Mouse (Mus musculus) kidney, postnatal 0 days (tissue): ENCODE data around the gene Slc17a7. TPM values are rescaled to one million over a fixed set of nuclear protein-coding genes. Genes with fewer than 3 reads are reported as not detected.

Experiments
- ATAC-seq: fragments of 200-750 bp; cut with Nextera tagmentation; replicated peaks from 2 replicates; pipeline ENCODE4 v1.8.0; 2017; ENCODE audit warnings: low read depth, moderate number of reproducible peaks, moderate TSS enrichment, moderate library complexity; ENCODE audit not compliant: low FRiP score
- DNase-seq: peaks from one replicate; pipeline ENCODE4 v3.0.0-alpha.2; 2016; ENCODE audit warnings: low spot score
- H3K27ac ChIP-seq: fragments of 300-500 bp; sonication (generic); 2 replicates; pipeline ENCODE4 v1.5.1; 2014; ENCODE audit warnings: mild to moderate bottlenecking
- H3K27me3 ChIP-seq: fragments of 300-500 bp; sonication (generic); 2 replicates; pipeline ENCODE4 v1.6.1; 2014; ENCODE audit warnings: low read length, mixed read lengths; ENCODE audit not compliant: insufficient read depth
- H3K36me3 ChIP-seq: fragments of 300-500 bp; sonication (generic); 2 replicates; pipeline ENCODE4 v1.6.1; 2014; ENCODE audit warnings: low read length, mixed read lengths; ENCODE audit not compliant: insufficient read depth
- H3K4me1 ChIP-seq: fragments of 300-500 bp; sonication (generic); replicated peaks from 2 replicates; pipeline ENCODE4 v1.6.1; 2014; ENCODE audit warnings: antibody characterized with exemption, low read length, mixed read lengths; ENCODE audit not compliant: insufficient read depth
- H3K4me2 ChIP-seq: fragments of 300-500 bp; sonication (generic); 2 replicates; pipeline ENCODE4 v1.6.1; 2014; ENCODE audit warnings: mild to moderate bottlenecking, low read length, moderate library complexity, mixed read lengths
- H3K4me3 ChIP-seq: fragments of 300-500 bp; sonication (generic); replicated peaks from 2 replicates; pipeline ENCODE4 v1.5.1; 2014; ENCODE audit warnings: low read depth, low read length
- H3K9ac ChIP-seq: fragments of 300-500 bp; sonication (generic); 2 replicates; pipeline ENCODE4 v1.6.1; 2014; ENCODE audit warnings: low read depth, low read length
- H3K9me3 ChIP-seq: fragments of 300-500 bp; sonication (generic); replicated peaks from 2 replicates; pipeline ENCODE4 v1.6.1; 2016; ENCODE audit warnings: low read length, inconsistent platforms, mixed read lengths
- CTCF ChIP-seq: IDR thresholded peaks from 2 replicates; pipeline ENCODE4 v1.5.1; 2016; ENCODE audit warnings: antibody characterized with exemption, low read depth, mild to moderate bottlenecking, moderate library complexity
- WGBS: fragments of 180-500 bp; shearing (Covaris S2); extraction: QIAGEN DNeasy Blood & Tissue Kit; methylation state at CpG from one replicate; pipeline ENCODE4 v1.1.7; 2014; 5-methylcytosine and 5-hydroxymethylcytosine counted together
- polyA plus RNA-seq: library from polyadenylated mRNA; unstranded; fragments of >200 nt; fragmentation: Nextera tagmentation; extraction: Ambion mirVana; gene quantifications from 2 replicates; pipeline ENCODE4 v1.2.1, GENCODE M21; 2015

The Slc17a7 gene
- polyA plus RNA-seq, 1 experiment from 2014 or later = 0.17 TPM

DNA sequence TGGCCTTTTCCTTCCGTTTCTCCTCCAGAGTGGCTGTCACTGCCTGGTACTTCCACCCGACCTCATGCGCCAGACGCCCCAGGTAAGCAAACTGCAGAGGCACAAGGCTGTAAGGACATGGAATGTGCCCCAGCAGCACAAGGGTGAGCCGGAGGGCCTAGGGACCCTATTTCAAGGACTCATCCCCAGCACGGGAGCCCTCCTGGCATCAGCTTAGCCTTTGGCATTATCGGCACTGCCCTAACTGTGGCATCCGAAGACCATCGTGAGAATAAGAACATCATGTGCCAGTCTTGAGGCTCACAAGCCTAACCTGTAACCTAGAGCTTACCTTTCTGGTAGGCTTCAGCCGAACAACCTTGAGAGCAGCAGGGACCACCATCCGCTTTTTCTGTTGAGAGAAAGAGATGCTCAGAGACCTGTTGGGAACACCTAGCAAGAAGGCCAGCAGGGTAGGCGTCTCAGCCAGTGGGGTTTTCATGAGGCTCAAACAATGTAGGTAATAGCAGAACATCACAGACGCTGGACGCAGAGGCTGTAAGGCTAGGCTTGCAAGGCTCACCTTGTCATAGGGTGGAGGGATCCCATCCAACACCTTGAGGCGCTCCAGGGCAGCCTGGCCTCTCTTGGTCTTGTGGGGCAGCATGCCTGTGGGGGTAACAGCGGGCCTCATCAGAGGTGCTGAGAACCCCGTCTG is 37.5 kb upstream of the Slc17a7 start:
- Histone ChIP-seq H3K4me1 (peaks cover 40% of the 10 kb centered on the region; the same call in 1 of the 2 replicates), H3K27ac (peak overlapping the region; percentile 87; the same call in 1 of the 2 replicates), H3K4me2 (peak overlapping the region; percentile 82), H3K9me3 (no peaks in the 10 kb centered on the region), H3K36me3 (peaks cover 39% of the 10 kb centered on the region), H3K27me3 (no peaks in the 10 kb centered on the region), H3K4me3 (peak overlapping the region; percentile 85; the same call in 1 of the 2 replicates), H3K9ac (peak overlapping the region; percentile 96; the same call in 1 of the 2 replicates)
- no peak for DNase-seq
- 71% methylated on average over 17 of the region's 17 CpGs for WGBS
- TF ChIP-seq CTCF = no peak
- ATAC-seq = no peak

DNA sequence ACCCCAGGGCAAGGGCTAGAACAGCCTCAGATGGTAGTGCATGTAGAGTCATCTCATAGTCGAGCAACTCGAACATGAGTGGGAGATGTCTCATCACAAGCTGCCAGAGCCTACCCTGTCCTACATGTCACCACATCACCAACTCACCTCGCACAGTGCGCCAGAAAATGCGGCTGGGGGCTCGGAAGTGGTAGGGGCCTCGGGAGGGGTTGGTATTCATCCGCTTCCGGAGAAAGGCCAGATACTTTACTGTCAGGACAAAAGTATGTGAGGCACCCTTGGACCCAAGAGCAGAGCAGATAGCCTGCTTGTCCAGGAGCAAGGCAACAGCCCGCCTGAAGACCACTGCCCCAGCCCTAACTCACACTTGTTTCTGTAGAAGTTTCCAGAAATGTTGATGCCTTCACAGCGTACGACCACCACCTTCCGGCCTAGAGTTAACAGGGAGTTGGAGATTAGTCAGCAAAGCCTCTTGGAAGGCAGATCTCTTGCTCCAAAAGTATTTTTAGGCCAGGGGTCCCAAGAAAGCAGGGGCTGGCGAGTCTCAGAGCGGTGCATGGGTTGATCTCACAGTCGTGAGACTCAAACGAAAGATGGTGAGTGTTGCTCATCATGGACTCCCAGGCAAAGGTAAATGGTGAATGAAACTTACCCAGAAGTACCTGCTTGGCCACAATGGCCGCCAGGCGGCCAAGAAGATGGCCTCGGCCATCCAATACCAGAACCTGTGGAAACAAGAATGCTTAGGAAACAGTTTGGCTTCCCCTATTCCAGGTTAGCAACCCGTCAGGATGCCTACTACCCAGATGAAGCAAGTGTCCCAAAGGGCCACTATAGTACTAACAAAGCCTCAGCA is 36.7 kb upstream of the Slc17a7 start:
- H3K4me2 ChIP-seq = peak overlapping the region; percentile 82
- H3K27me3 ChIP-seq = no peaks in the 10 kb centered on the region
- no peaks in the 10 kb centered on the region for H3K9me3 ChIP-seq
- DNase-seq (no peak), ATAC-seq (no peak)
- H3K36me3 ChIP-seq = peaks cover 31% of the 10 kb centered on the region
- H3K27ac ChIP-seq = peak overlapping the region; percentile 87
- peaks cover 40% of the 10 kb centered on the region; the same call in 1 of the 2 replicates for H3K4me1 ChIP-seq
- H3K4me3 ChIP-seq = peak overlapping the region; percentile 85
- 31% methylated on average over 21 of the region's 21 CpGs for WGBS
- H3K9ac ChIP-seq = peak overlapping the region; percentile 96
- TF ChIP-seq CTCF = peak; percentile 41; the same call in 1 of the 2 replicates

DNA sequence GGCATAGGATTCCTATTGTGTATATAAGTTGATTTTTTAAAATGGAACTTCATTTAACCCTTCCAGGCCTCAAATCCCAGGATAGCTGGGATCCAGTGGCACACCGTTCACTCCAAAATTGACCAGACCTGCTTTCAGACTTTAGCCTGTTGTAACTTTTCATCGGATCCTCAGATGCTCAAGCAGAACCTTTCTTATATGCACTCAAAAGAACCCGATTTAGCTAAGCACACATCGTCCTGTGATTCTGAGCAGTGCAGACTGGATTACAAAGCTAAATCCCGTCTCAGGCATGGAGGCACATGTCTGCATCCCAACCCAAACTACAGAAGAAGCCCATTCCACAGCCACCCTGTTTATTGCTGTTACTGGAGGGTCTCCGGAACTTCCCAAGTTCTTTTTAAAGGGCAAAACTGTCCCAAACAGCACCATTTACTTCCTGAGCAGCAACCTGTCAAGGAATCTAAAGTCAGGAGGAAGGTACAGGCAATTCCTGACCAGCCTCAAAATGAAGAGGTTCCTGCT is 36.0 kb upstream of the Slc17a7 start:
- H3K36me3 ChIP-seq = peaks cover 24% of the 10 kb centered on the region
- H3K4me3 ChIP-seq = peak overlapping the region; percentile 85
- DNase-seq (no peak), ATAC-seq (no peak)
- 3% methylated on average over 6 of the region's 6 CpGs for WGBS
- H3K27ac ChIP-seq = peak overlapping the region; percentile 87
- no peaks in the 10 kb centered on the region for H3K9me3 ChIP-seq
- no peaks in the 10 kb centered on the region for H3K27me3 ChIP-seq
- TF ChIP-seq CTCF = no peak
- peak overlapping the region; percentile 96 for H3K9ac ChIP-seq
- peaks cover 35% of the 10 kb centered on the region; the same call in 1 of the 2 replicates for H3K4me1 ChIP-seq
- H3K4me2 ChIP-seq = peak overlapping the region; percentile 82

DNA sequence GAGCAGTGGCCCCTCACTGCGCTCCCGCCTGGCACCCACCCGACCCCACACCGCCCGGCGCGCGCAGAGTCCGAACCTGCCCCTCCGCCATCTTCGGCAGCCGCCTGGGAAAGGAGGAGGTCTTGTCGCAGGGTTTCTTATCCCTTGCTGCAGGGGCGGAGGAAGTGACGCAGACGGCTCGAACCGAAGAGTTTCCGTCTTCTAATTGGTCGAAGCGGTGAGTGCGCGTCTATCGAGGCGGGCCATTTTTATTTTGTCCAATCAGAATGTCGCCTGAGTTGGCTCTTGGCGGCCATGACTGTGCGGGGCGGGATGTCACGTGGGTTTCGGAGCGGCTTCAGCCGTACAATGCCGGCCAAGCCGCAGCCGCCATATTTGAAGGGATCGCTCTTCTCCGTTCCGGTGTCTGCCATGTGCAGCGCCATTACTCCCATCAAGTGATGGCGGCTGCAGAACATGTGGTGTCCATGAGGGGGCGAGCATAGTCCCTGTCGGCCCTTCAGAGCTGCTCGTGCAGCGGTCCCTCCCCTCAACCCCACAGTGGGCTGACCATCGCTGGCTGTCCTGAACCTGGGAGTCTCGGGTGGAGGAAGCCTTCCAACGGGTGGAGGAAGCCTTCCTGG is 35.0 kb upstream of the Slc17a7 start, which contains the start of gene Rpl13a:
Rpl13a (minus strand) TSS at position 138 of the 623 bp plus-strand sequence.
- WGBS = under 1% methylated on average over 48 of the region's 48 CpGs

DNA sequence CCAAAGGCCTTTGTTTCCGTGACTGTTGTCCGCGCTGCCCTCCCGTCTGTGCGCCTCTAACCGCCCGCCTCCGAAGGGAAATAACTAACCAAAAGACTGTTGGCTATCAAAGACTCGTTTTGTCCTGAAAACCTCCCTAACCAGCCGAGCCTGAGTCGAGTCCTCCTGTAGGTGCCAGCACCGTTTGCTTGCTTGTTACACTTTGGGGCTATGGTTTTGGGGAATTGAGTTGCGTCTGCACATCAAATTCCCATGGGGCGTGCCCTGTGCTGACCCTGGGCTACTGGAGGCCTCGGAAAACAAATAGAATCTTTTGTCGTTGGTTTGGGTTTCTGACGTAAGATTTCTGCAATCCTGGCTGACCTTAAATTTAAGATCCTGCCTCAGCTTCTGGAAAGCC is 34.4 kb upstream of the Slc17a7 start:
- under 1% methylated on average over 17 of the region's 17 CpGs for WGBS
- DNase-seq (no peak), ATAC-seq (no peak)
- H3K9ac ChIP-seq = peak overlapping the region; percentile 60
- H3K27me3 ChIP-seq = no peaks in the 10 kb centered on the region
- peak overlapping the region; percentile 90 for H3K27ac ChIP-seq
- peaks cover 30% of the 10 kb centered on the region; the same call in 1 of the 2 replicates for H3K4me1 ChIP-seq
- H3K4me2 ChIP-seq = peak overlapping the region; percentile 64
- peak overlapping the region; percentile 40 for H3K4me3 ChIP-seq
- TF ChIP-seq CTCF = no peak
- H3K36me3 ChIP-seq = peaks cover 19% of the 10 kb centered on the region
- no peaks in the 10 kb centered on the region for H3K9me3 ChIP-seq

More for the DNA sequence above, 35.0 kb upstream of the Slc17a7 start, which contains the start of gene Rpl13a:
- peak within 1 kb of the TSS; percentile 82 for H3K4me2 ChIP-seq
- peak within 1 kb of the TSS; percentile 90 for H3K27ac ChIP-seq
- H3K27me3 ChIP-seq = no peaks in the 10 kb centered on the region
- peak within 1 kb of the TSS; percentile 85 for H3K4me3 ChIP-seq
- DNase-seq = peak; percentile 99
- peaks cover 30% of the 10 kb centered on the region; the same call in 1 of the 2 replicates for H3K4me1 ChIP-seq
- H3K9ac ChIP-seq = peak within 1 kb of the TSS; percentile 96
- H3K9me3 ChIP-seq = no peaks in the 10 kb centered on the region
- ATAC-seq = peak; percentile 92
- peak; percentile 89 for TF ChIP-seq CTCF
- peaks cover 19% of the 10 kb centered on the region for H3K36me3 ChIP-seq
